Mouse (Mus musculus): ENCODE data around the gene B3galt6.

DNA sequence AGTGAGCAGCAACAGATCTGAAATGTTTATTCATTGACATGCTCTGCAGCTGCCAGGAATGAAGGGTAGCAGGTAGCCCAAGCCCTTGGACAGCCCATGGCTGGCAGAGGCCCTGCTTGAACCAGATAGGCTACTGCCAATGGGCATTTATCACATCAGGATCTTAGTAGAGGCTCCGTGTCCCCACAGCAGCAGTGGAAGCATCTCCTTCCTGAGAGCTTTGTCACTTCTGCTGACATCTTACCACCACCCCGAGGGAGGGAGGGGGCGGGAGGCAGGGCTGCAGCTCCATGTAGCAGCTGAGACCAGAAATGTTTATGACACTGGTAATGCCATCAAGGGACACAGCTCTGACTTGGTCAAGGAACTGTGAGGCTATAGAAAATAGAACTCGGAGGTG lies 40.4 kb upstream of the B3galt6 start:
- TF ChIP-seq CTCF (IDR thresholded peaks at IDR 0.05; ENCODE audit: low read depth) (no peak), EP300 (optimal IDR thresholded peaks at IDR 0.05) (no peak)

All from stomach, postnatal 0 days (tissue).